Mouse (Mus musculus) midbrain, embryonic 11.5 days (tissue): ENCODE measurements around the gene Agpat1. TPM values are rescaled to one million over a fixed set of nuclear protein-coding genes. Genes with fewer than 3 reads are reported as not detected.

Experiments used
- ATAC-seq: fragments of 200-750 bp; cut with Nextera tagmentation; 2 replicates; pipeline ENCODE4 v1.8.0; 2017; ENCODE audit warnings: moderate TSS enrichment, moderate library complexity; ENCODE audit not compliant: low FRiP score
- DNase-seq: peaks from one replicate; pipeline ENCODE4 v3.0.0; 2015; ENCODE audit warnings: low spot score; ENCODE audit errors: missing footprints
- H3K27ac ChIP-seq: fragments of 300-500 bp; sonication (generic); 2 replicates; pipeline ENCODE4 v1.5.1; 2014; ENCODE audit warnings: low read depth, low read length
- H3K27me3 ChIP-seq: fragments of 300-500 bp; sonication (generic); 2 replicates; pipeline ENCODE4 v1.6.1; 2014; ENCODE audit warnings: mild to moderate bottlenecking, low read length, moderate library complexity, mixed read lengths; ENCODE audit not compliant: control insufficient read depth, insufficient read depth
- H3K36me3 ChIP-seq: fragments of 300-500 bp; sonication (generic); 2 replicates; pipeline ENCODE4 v1.6.1; 2014; ENCODE audit warnings: mild to moderate bottlenecking, low read length, moderate library complexity, mixed read lengths; ENCODE audit not compliant: control insufficient read depth, insufficient read depth
- H3K4me1 ChIP-seq: fragments of 300-500 bp; sonication (generic); 2 replicates; pipeline ENCODE4 v1.6.1; 2014; ENCODE audit warnings: low read length; ENCODE audit not compliant: control insufficient read depth, insufficient read depth
- H3K4me2 ChIP-seq: fragments of 300-500 bp; sonication (generic); 2 replicates; pipeline ENCODE4 v1.6.1; 2014; ENCODE audit warnings: mild to moderate bottlenecking, moderate library complexity
- H3K4me3 ChIP-seq: fragments of 300-500 bp; sonication (generic); 2 replicates; pipeline ENCODE4 v1.5.1; 2014; ENCODE audit warnings: low read depth, low read length
- H3K9ac ChIP-seq: fragments of 300-500 bp; sonication (generic); 2 replicates; pipeline ENCODE4 v1.6.1; 2014; ENCODE audit warnings: low read length
- H3K9me3 ChIP-seq: fragments of 300-500 bp; sonication (generic); 2 replicates; pipeline ENCODE4 v1.6.1; 2016; ENCODE audit warnings: low read length; ENCODE audit not compliant: control insufficient read depth
- WGBS: fragments of 180-500 bp; shearing (Covaris S2); extraction: QIAGEN DNeasy Blood & Tissue Kit; methylation state at CpG from one replicate; pipeline ENCODE4 v1.1.7; 2014; 5-methylcytosine and 5-hydroxymethylcytosine counted together
- polyA plus RNA-seq: library from polyadenylated mRNA; unstranded; fragments of >200 nt; fragmentation: Nextera tagmentation; extraction: Ambion mirVana; gene quantifications from 2 replicates; pipeline ENCODE4 v1.2.1, GENCODE M21; 2014

Gene Agpat1
- polyA plus RNA-seq, 1 experiment from 2014 or later = 75.3 TPM

- WGBS = 79% methylated on average over 2 of the region's 2 CpGs
- Histone ChIP-seq H3K9ac (no peak overlapping the region), H3K4me2 (no peak overlapping the region), H3K36me3 (peaks cover 1% of the 10 kb centered on the region), H3K4me3 (no peak overlapping the region), H3K9me3 (no peaks in the 10 kb centered on the region), H3K27ac (no peak overlapping the region), H3K27me3 (no peaks in the 10 kb centered on the region; the same call in 1 of the 2 replicates), H3K4me1 (peaks cover 3% of the 10 kb centered on the region; the same call in 1 of the 2 replicates)
- no peak for DNase-seq
- ATAC-seq = no peak
Measured at GRCm38 (mm10) chr17:34658145-34658544, 54.1 kb downstream of the Agpat1 start.

GRCm38 (mm10) chr17:34658591-34658990, 54.5 kb downstream of the Agpat1 start:
- Histone ChIP-seq H3K36me3 (no peaks in the 10 kb centered on the region), H3K4me3 (no peak overlapping the region), H3K9ac (no peak overlapping the region), H3K4me2 (no peak overlapping the region), H3K27ac (no peak overlapping the region), H3K9me3 (no peaks in the 10 kb centered on the region), H3K27me3 (no peaks in the 10 kb centered on the region; the same call in 1 of the 2 replicates), H3K4me1 (peaks cover 3% of the 10 kb centered on the region; the same call in 1 of the 2 replicates)
- WGBS = 87% methylated on average over 3 of the region's 3 CpGs
- no peak for ATAC-seq
- no peak for DNase-seq

- ATAC-seq = no peak
- Histone ChIP-seq H3K9me3 (no peaks in the 10 kb centered on the region), H3K4me1 (peaks cover 3% of the 10 kb centered on the region; the same call in 1 of the 2 replicates), H3K36me3 (no peaks in the 10 kb centered on the region), H3K4me3 (no peak overlapping the region), H3K4me2 (no peak overlapping the region), H3K27ac (no peak overlapping the region), H3K9ac (no peak overlapping the region), H3K27me3 (no peaks in the 10 kb centered on the region; the same call in 1 of the 2 replicates)
- WGBS = 72% methylated on average over 12 of the region's 12 CpGs
- no peak for DNase-seq
Measured at GRCm38 (mm10) chr17:34659181-34659896, 55.3 kb downstream of the Agpat1 start.

- Histone ChIP-seq H3K4me3 (no peak overlapping the region), H3K9ac (no peak overlapping the region), H3K9me3 (no peaks in the 10 kb centered on the region), H3K4me2 (no peak overlapping the region), H3K27me3 (no peaks in the 10 kb centered on the region; the same call in 1 of the 2 replicates), H3K27ac (no peak overlapping the region), H3K36me3 (no peaks in the 10 kb centered on the region), H3K4me1 (peaks cover 3% of the 10 kb centered on the region; the same call in 1 of the 2 replicates)
- no peak for DNase-seq
- WGBS = 63% methylated on average over 3 of the region's 3 CpGs
- no peak for ATAC-seq
Measured at GRCm38 (mm10) chr17:34659897-34660214, 55.8 kb downstream of the Agpat1 start.

GRCm38 (mm10) chr17:34660259-34660820, 56.3 kb downstream of the Agpat1 start:
- WGBS = 43% methylated on average over 10 of the region's 11 CpGs
- no peak for ATAC-seq
- no peaks in the 10 kb centered on the region; the same call in 1 of the 2 replicates for H3K27me3 ChIP-seq

GRCm38 (mm10) chr17:34661121-34661591, 57.1 kb downstream of the Agpat1 start:
- H3K4me3 ChIP-seq = no peak overlapping the region
- no peaks in the 10 kb centered on the region for H3K36me3 ChIP-seq
- H3K27me3 ChIP-seq = no peaks in the 10 kb centered on the region; the same call in 1 of the 2 replicates
- ATAC-seq = no peak
- no peak overlapping the region for H3K9ac ChIP-seq
- 10% methylated on average over 19 of the region's 19 CpGs for WGBS
- DNase-seq = no peak
- peaks cover 3% of the 10 kb centered on the region; the same call in 1 of the 2 replicates for H3K4me1 ChIP-seq
- no peak overlapping the region for H3K27ac ChIP-seq
- H3K9me3 ChIP-seq = no peaks in the 10 kb centered on the region
- H3K4me2 ChIP-seq = no peak overlapping the region

More at GRCm38 (mm10) chr17:34660259-34660820, 56.3 kb downstream of the Agpat1 start:
- Histone ChIP-seq H3K27ac (no peak overlapping the region), H3K4me3 (no peak overlapping the region), H3K4me1 (peaks cover 3% of the 10 kb centered on the region; the same call in 1 of the 2 replicates), H3K36me3 (no peaks in the 10 kb centered on the region), H3K9ac (no peak overlapping the region; the same call in 1 of the 2 replicates), H3K9me3 (no peaks in the 10 kb centered on the region), H3K4me2 (no peak overlapping the region)
- DNase-seq = no peak

- Histone ChIP-seq H3K4me3 (no peak overlapping the region), H3K36me3 (no peaks in the 10 kb centered on the region), H3K4me1 (no peaks in the 10 kb centered on the region; the same call in 1 of the 2 replicates), H3K4me2 (no peak overlapping the region), H3K27me3 (no peaks in the 10 kb centered on the region; the same call in 1 of the 2 replicates), H3K9ac (no peak overlapping the region), H3K9me3 (no peaks in the 10 kb centered on the region), H3K27ac (no peak overlapping the region)
- 81% methylated on average over 1 of the region's 1 CpGs for WGBS
- no peak for ATAC-seq
- DNase-seq = no peak
Measured at GRCm38 (mm10) chr17:34662468-34662867, 58.4 kb downstream of the Agpat1 start.

- ATAC-seq = no peak
- Histone ChIP-seq H3K4me3 (no peak overlapping the region), H3K36me3 (no peaks in the 10 kb centered on the region), H3K27me3 (no peaks in the 10 kb centered on the region; the same call in 1 of the 2 replicates), H3K9me3 (no peaks in the 10 kb centered on the region), H3K9ac (no peak overlapping the region), H3K4me1 (no peaks in the 10 kb centered on the region; the same call in 1 of the 2 replicates), H3K4me2 (no peak overlapping the region), H3K27ac (no peak overlapping the region)
- no peak for DNase-seq
- 88% methylated on average over 8 of the region's 8 CpGs for WGBS
Measured at GRCm38 (mm10) chr17:34662978-34663377, 58.9 kb downstream of the Agpat1 start.
